Mouse (Mus musculus) midbrain, embryonic 16.5 days (tissue): Measurements from ENCODE around the gene Baz1b. TPM values are rescaled to one million over a fixed set of nuclear protein-coding genes. Genes with fewer than 3 reads are reported as not detected.

Experiments
- ATAC-seq: fragments of 200-750 bp; cut with Nextera tagmentation; 2 replicates; pipeline ENCODE4 v1.8.0; 2017; ENCODE audit warnings: moderate TSS enrichment
- H3K27ac ChIP-seq: fragments of 300-500 bp; sonication (generic); 2 replicates; pipeline ENCODE4 v1.5.1; 2014; ENCODE audit warnings: mild to moderate bottlenecking, low read length, mixed read lengths
- H3K27me3 ChIP-seq: fragments of 300-500 bp; sonication (generic); 2 replicates; pipeline ENCODE4 v1.6.1; 2014; ENCODE audit warnings: low read depth, low read length, mixed read lengths; ENCODE audit not compliant: control insufficient read depth, insufficient read depth
- H3K36me3 ChIP-seq: fragments of 300-500 bp; sonication (generic); 2 replicates; pipeline ENCODE4 v1.6.1; 2014; ENCODE audit warnings: mild to moderate bottlenecking, low read length, moderate library complexity, mixed read lengths; ENCODE audit not compliant: control insufficient read depth, insufficient read depth
- H3K4me1 ChIP-seq: fragments of 300-500 bp; sonication (generic); 2 replicates; pipeline ENCODE4 v1.6.1; 2014; ENCODE audit warnings: mild to moderate bottlenecking, low read length, mixed read lengths; ENCODE audit not compliant: control insufficient read depth, insufficient read depth
- H3K4me2 ChIP-seq: fragments of 300-500 bp; sonication (generic); 2 replicates; pipeline ENCODE4 v1.6.1; 2014; ENCODE audit warnings: mild to moderate bottlenecking, low read length, mixed read lengths
- H3K4me3 ChIP-seq: fragments of 300-500 bp; sonication (generic); 2 replicates; pipeline ENCODE4 v1.5.1; 2014; ENCODE audit warnings: low read depth, mild to moderate bottlenecking, low read length, moderate library complexity, mixed read lengths
- H3K9ac ChIP-seq: fragments of 300-500 bp; sonication (generic); 2 replicates; pipeline ENCODE4 v1.6.1; 2014; ENCODE audit warnings: low read depth, low read length, mixed read lengths
- H3K9me3 ChIP-seq: fragments of 300-500 bp; sonication (generic); replicated peaks from 2 replicates; pipeline ENCODE4 v1.6.1; 2014; ENCODE audit warnings: mild to moderate bottlenecking, low read length, mixed read lengths; ENCODE audit not compliant: control insufficient read depth, poor library complexity, severe bottlenecking
- WGBS: fragments of 180-500 bp; shearing (Covaris S2); extraction: QIAGEN DNeasy Blood & Tissue Kit; methylation state at CpG from one replicate; pipeline ENCODE4 v1.1.7; 2014; 5-methylcytosine and 5-hydroxymethylcytosine counted together
- polyA plus RNA-seq: library from polyadenylated mRNA; unstranded; fragments of >200 nt; fragmentation: Nextera tagmentation; extraction: Ambion mirVana; gene quantifications from 2 replicates; pipeline ENCODE4 v1.2.1, GENCODE M21; 2015

Gene Baz1b
- polyA plus RNA-seq, 1 experiment from 2014 or later, result 19.5 TPM

DNA sequence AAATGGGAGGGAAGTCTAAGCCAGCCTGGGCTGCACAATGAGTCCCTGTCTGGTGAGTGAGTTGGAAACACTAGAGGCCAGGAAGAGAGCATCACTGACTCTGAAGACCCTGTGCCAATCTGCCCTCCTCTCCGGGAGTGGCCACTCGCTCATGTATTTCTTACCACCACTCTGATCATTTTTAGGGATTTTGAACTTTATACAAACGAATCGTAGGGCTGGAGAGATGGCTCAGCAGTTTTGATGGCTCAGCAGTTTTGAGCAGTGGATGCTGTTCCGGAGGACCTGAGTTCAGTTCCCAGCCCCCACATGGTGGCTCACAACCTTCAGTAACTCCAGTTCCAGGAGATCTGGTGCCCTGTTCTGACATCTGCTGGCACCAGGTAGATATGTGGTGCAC, 14.1 kb upstream of the Baz1b start:
- Histone ChIP-seq H3K4me2 (no peak overlapping the region), H3K4me3 (no peak overlapping the region), H3K4me1 (peaks cover 11% of the 10 kb centered on the region), H3K27me3 (no peaks in the 10 kb centered on the region), H3K9me3 (no peaks in the 10 kb centered on the region), H3K36me3 (peaks cover 32% of the 10 kb centered on the region), H3K9ac (no peak overlapping the region), H3K27ac (no peak overlapping the region)
- 93% methylated on average over 5 of the region's 5 CpGs for WGBS
- ATAC-seq, result no peak

DNA sequence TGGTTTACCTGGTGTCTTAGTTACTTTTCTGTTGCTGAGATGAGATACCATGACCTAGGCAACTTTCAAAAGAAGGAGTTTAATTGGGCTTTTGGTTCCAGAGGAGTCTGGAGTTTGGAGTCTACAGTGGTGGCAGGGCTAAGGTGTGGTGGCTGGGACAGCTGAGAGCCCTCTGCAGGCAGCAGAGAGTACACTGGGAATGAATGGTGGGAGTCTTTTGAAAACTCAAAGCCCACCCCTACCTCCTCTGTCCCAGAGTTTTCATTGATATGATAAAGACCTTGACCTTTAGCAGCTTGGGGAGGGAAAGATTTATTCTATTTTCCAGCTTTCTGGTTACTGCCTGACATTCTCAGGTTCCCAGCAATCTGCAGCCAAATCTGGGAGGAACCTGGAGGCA, 12.0 kb upstream of the Baz1b start:
- H3K27ac ChIP-seq, result no peak overlapping the region
- no peak overlapping the region for H3K4me3 ChIP-seq
- ATAC-seq, result no peak
- H3K9ac ChIP-seq, result no peak overlapping the region
- H3K36me3 ChIP-seq, result peaks cover 45% of the 10 kb centered on the region
- peaks cover under 1% of the 10 kb centered on the region; the same call in 1 of the 2 replicates for H3K4me1 ChIP-seq
- no peak overlapping the region for H3K4me2 ChIP-seq
- H3K27me3 ChIP-seq, result no peaks in the 10 kb centered on the region
- no peaks in the 10 kb centered on the region for H3K9me3 ChIP-seq

DNA sequence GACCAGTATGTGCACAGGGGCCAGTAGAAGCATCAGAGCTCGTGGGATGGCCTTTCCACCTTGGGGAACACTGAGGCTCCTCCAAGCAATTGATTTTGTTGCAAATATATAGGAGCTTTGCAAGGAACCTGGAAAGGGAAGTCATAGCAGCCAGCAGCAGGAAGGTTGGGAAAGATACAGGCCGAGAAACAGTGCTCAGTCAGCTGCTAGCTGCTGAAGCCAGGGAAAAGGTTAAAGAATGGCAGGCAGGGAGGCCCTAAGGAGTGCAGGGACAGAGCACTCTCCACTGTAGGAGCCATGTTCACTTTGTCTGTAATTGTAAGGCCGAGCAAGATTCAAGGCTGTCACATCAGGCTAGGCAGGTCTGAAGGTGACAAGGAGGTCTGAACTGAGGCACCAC, 8.5 kb upstream of the Baz1b start:
- H3K4me1 ChIP-seq, result no peaks in the 10 kb centered on the region
- ATAC-seq, result no peak
- H3K4me2 ChIP-seq, result no peak overlapping the region
- peaks cover 48% of the 10 kb centered on the region for H3K36me3 ChIP-seq
- no peak overlapping the region for H3K9ac ChIP-seq
- no peaks in the 10 kb centered on the region for H3K27me3 ChIP-seq
- H3K9me3 ChIP-seq, result no peaks in the 10 kb centered on the region
- no peak overlapping the region for H3K4me3 ChIP-seq
- H3K27ac ChIP-seq, result no peak overlapping the region
- WGBS, result 86% methylated on average over 3 of the region's 3 CpGs

DNA sequence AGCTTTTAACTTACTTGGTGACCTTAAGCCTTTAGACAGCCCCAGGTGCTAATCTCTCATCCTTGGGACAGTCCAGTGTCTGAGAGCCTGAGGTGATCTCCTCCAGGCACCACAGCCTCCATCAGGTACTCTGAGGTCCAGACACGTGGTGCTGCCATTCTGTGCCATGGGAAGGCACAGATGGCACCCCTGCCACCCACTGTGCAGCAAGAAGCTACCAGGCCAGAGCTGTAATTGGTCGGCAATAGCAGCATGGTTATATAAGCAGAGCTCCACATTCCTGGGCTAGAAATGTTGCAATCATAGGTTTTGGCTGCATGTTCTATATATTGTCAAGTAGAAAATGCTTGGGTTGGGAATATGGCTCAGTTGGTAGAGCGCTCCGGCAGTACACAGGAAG, 8.1 kb upstream of the Baz1b start:
- Histone ChIP-seq H3K9ac (no peak overlapping the region), H3K4me2 (no peak overlapping the region), H3K9me3 (no peaks in the 10 kb centered on the region), H3K4me1 (no peaks in the 10 kb centered on the region), H3K36me3 (peaks cover 44% of the 10 kb centered on the region), H3K27me3 (no peaks in the 10 kb centered on the region), H3K27ac (no peak overlapping the region), H3K4me3 (no peak overlapping the region)
- ATAC-seq, result no peak
- 91% methylated on average over 4 of the region's 4 CpGs for WGBS

DNA sequence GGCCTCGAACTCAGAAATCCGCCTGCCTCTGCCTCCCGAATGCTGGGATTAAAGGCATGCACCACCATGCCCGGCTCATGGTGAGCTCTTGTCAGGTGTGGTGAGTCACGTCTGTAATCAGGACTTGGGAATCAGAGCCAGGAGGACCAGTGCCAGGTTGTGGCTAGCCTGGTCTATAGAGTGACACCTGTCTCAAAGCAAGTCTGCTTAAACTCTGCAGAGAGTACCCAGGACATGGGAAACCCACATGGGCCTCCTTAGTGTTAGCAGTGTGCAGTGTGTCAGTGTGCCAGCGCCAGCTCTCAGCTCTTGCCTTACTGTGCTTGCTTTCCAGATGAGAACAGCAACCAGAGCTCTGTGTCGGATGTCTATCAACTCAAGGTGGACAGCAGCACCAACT, 7.4 kb upstream of the Baz1b start:
- no peak overlapping the region for H3K27ac ChIP-seq
- H3K36me3 ChIP-seq, result peaks cover 44% of the 10 kb centered on the region
- 100% methylated on average over 5 of the region's 7 CpGs for WGBS
- H3K9me3 ChIP-seq, result no peaks in the 10 kb centered on the region
- no peak overlapping the region for H3K9ac ChIP-seq
- H3K27me3 ChIP-seq, result no peaks in the 10 kb centered on the region
- no peak for ATAC-seq
- H3K4me2 ChIP-seq, result no peak overlapping the region
- H3K4me3 ChIP-seq, result no peak overlapping the region
- no peaks in the 10 kb centered on the region for H3K4me1 ChIP-seq

DNA sequence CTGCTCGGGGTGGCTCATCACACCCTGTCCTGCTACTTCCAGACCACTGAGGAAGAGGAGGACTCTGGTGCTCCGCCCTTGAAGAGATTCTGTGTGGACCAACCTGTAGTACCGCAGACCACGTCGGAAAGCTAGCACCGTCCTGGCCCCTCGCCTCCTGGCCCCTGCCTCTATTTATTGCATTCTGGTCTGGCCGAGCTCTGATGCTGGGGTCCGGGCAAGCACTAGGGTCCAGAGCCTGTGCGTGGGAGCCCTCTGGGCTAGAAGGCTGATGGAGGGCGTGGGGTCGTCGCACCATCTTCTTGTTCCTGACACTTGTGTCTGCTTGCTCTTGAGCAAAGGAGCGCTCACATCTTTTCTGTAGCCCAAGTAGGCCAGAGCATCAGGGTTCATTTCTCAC, 6.3 kb upstream of the Baz1b start:
- WGBS, result 95% methylated on average over 14 of the region's 14 CpGs
- Histone ChIP-seq H3K36me3 (peaks cover 41% of the 10 kb centered on the region), H3K9ac (no peak overlapping the region), H3K27me3 (no peaks in the 10 kb centered on the region), H3K27ac (no peak overlapping the region), H3K9me3 (no peaks in the 10 kb centered on the region), H3K4me2 (no peak overlapping the region), H3K4me3 (no peak overlapping the region), H3K4me1 (no peaks in the 10 kb centered on the region; the same call in 1 of the 2 replicates)
- no peak for ATAC-seq

DNA sequence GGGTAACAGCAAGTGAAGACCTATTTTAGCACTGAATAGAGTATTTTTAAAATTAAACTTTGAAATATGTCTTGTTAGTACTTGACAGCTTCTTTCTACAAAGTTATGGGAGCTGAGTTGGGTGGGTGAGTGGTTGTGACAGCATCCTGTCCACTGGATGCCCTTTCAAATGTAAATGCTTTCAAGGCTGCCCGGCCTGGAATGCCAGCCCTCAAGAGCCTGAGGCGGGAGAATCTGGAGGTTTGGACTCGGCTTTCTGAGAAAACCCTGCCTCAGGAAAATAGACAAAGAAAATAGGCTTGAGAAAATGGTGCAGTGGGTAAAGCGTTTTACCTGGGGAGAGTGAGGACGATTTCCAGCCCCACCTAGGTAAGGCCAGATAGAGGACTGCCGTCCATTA, 5.3 kb upstream of the Baz1b start:
- no peak overlapping the region for H3K4me3 ChIP-seq
- WGBS, result 75% methylated on average over 6 of the region's 6 CpGs
- no peaks in the 10 kb centered on the region for H3K9me3 ChIP-seq
- peaks cover 5% of the 10 kb centered on the region; the same call in 1 of the 2 replicates for H3K4me1 ChIP-seq
- H3K27ac ChIP-seq, result no peak overlapping the region
- ATAC-seq, result no peak
- no peak overlapping the region for H3K9ac ChIP-seq
- peaks cover 41% of the 10 kb centered on the region for H3K36me3 ChIP-seq
- H3K27me3 ChIP-seq, result no peaks in the 10 kb centered on the region
- H3K4me2 ChIP-seq, result no peak overlapping the region

DNA sequence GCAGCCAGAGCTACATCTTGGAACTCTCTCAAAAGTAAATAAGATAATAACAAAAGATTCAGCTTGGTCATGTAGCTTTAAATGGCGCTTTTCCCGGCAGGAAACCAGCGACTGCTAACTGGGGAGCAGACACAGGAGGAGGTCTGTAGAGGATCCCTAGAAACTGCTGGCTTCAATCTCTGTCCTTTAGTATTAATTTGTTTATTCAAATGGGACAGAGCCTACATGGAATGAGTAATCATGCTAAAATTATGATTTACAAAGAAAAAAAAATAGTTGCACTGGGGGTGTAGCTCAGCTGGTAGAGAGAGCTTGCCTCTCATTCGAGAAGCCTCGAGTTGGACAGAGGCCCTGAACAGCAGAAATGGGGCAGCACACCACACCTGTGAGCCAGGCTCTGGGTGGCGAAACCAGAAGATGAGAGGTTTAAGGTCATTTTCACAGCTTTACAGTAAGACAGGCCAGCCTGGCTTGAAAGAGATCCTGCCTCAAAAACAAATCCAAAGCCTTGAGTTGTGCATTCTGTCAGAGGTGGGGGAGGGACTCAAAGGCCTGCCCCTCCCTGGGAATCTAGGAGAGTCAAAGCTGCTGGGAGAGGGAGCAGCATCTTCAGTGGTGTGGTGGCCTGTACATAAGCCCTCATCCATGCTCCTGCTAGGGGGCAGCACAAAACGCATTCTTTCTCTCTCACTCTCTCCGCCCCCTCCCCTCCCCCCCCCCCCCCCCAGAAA, 3.8 kb upstream of the Baz1b start:
- Histone ChIP-seq H3K4me3 (no peak overlapping the region), H3K9ac (no peak overlapping the region), H3K4me2 (no peak overlapping the region), H3K27me3 (no peaks in the 10 kb centered on the region), H3K4me1 (peaks cover 8% of the 10 kb centered on the region), H3K9me3 (no peaks in the 10 kb centered on the region), H3K36me3 (peaks cover 30% of the 10 kb centered on the region), H3K27ac (no peak overlapping the region)
- WGBS, result 68% methylated on average over 8 of the region's 8 CpGs
- ATAC-seq, result no peak

DNA sequence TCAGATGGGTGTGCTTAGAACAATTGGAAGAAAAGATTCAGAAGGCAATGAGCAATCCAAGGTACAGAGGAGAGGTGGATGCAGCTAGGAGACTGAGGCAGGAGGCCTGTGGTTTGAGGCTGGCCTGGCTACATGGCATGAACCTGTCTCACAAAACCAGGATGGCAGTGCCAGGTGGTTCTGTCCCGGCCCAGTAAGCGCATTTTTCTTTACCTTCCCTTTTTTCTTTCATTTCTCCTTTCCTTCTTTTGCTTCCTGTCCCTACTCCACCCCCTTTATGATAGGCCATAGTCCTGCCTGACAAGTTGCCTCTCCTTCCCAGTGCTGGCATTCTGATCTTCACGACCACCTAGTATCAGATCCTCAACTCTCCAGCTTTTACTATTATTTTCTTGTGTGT, 2.0 kb upstream of the Baz1b start:
- Histone ChIP-seq H3K4me3 (no peak overlapping the region), H3K4me1 (peaks cover 25% of the 10 kb centered on the region), H3K27ac (no peak overlapping the region), H3K9ac (no peak overlapping the region), H3K27me3 (no peaks in the 10 kb centered on the region), H3K9me3 (no peaks in the 10 kb centered on the region), H3K36me3 (peaks cover 20% of the 10 kb centered on the region), H3K4me2 (no peak overlapping the region)
- 96% methylated on average over 3 of the region's 3 CpGs for WGBS
- ATAC-seq, result no peak
